In genomic region chr19:6552302-6553028, GRCm38 (mm10) we compare ENCODE assay signal across 9 mouse cellular contexts. TPM values are rescaled to one million over a fixed set of nuclear protein-coding genes. Genes with fewer than 3 reads are reported as not detected.
DNase-seq lines count a peak whose midpoint lies in the region; ATAC-seq and TF ChIP-seq lines count a peak whose summit lies in the region.
"Had no signal": no experiment of that assay in that cellular context is flagged by ENCODE, and none has a peak within 500 bp of the region (broad histone marks: within the 10 kb centered on the region; RNA-seq: fewer than 3 reads in every experiment).

No protein-coding gene starts in this region.

- no peaks in the 10 kb centered on the region for H3K9me3 ChIP-seq in midbrain, embryonic 11.5 days (ENCODE audit: control insufficient read depth, low read length)
- H3K9me3 ChIP-seq in midbrain, embryonic 16.5 days (replicated peaks; ENCODE audit: control insufficient read depth, low read length, poor library complexity, severe bottlenecking): no peaks in the 10 kb centered on the region
- H3K9me3 ChIP-seq: heart, embryonic 13.5 days; neural tube, embryonic 12.5 days had no signal

- 92% methylated on average over 4 of the region's 4 CpGs for WGBS in midbrain, embryonic 11.5 days
- 90% methylated on average over 4 of the region's 4 CpGs for WGBS in midbrain, embryonic 16.5 days
- 62% methylated on average over 4 of the region's 4 CpGs for WGBS in lung, adult 2 months

- no peaks in the 10 kb centered on the region for H3K36me3 ChIP-seq in midbrain, embryonic 11.5 days (ENCODE audit: control insufficient read depth, insufficient read depth, low read length)
- no peaks in the 10 kb centered on the region for H3K36me3 ChIP-seq in midbrain, embryonic 16.5 days (ENCODE audit: control insufficient read depth, insufficient read depth, low read length)
- H3K36me3 ChIP-seq: heart, embryonic 13.5 days; neural tube, embryonic 12.5 days had no signal

- no peak for TF ChIP-seq POLR2A in lung, adult 2 months (IDR thresholded peaks at IDR 0.05; ENCODE audit: borderline replicate concordance, extremely low read depth, low read depth, low read length)

- no peak overlapping the region for H3K9ac ChIP-seq in midbrain, embryonic 11.5 days (ENCODE audit: low read length)
- H3K9ac ChIP-seq in midbrain, embryonic 16.5 days (ENCODE audit: low read depth, low read length): no peak overlapping the region
- H3K9ac ChIP-seq: heart, embryonic 13.5 days; neural tube, embryonic 12.5 days had no signal

- no peaks in the 10 kb centered on the region for H3K4me1 ChIP-seq in midbrain, embryonic 11.5 days (ENCODE audit: control insufficient read depth, insufficient read depth, low read length)
- H3K4me1 ChIP-seq in midbrain, embryonic 16.5 days (ENCODE audit: control insufficient read depth, insufficient read depth, low read length): peaks cover 11% of the 10 kb centered on the region; the same call in 1 of the 2 replicates
- H3K4me1 ChIP-seq in lung, adult 2 months (ENCODE audit: control insufficient read depth, insufficient read depth, low read length): no peaks in the 10 kb centered on the region
- H3K4me1 ChIP-seq: heart, embryonic 13.5 days had no signal

- no peak overlapping the region for H3K4me3 ChIP-seq in midbrain, embryonic 11.5 days (ENCODE audit: low read depth, low read length)
- no peak overlapping the region for H3K4me3 ChIP-seq in midbrain, embryonic 16.5 days (ENCODE audit: low read depth, low read length)
- H3K4me3 ChIP-seq in lung, adult 2 months (replicated peaks; ENCODE audit: extremely low read depth, low read depth, low read length): no peak overlapping the region
- H3K4me3 ChIP-seq: heart, embryonic 13.5 days; neural tube, embryonic 12.5 days had no signal

- H3K27ac ChIP-seq in midbrain, embryonic 11.5 days (ENCODE audit: low read depth, low read length): no peak overlapping the region
- H3K27ac ChIP-seq in midbrain, embryonic 16.5 days (ENCODE audit: low read length): no peak overlapping the region
- H3K27ac ChIP-seq: neural tube, embryonic 12.5 days had no signal

- 0 out of 2 replicates have a peak, but pooled peaks have one; percentile 46 for ATAC-seq in midbrain, embryonic 11.5 days (ENCODE audit: low FRiP score)
- no peak for ATAC-seq in midbrain, embryonic 16.5 days
- ATAC-seq in hematopoietic stem cell, adult 5-6 weeks (replicated peaks in 1 of 2; ENCODE audit: insufficient read depth in 1 of 2, low FRiP score in 2 of 2, low TSS enrichment in 1 of 2, low read depth in 1 of 2, poor library complexity in 2 of 2, severe bottlenecking in 2 of 2): peak; percentile 17 to 65; a peak in 2 of 4 replicates

- peak; percentile 66 for TF ChIP-seq CTCF in lung, adult 2 months (IDR thresholded peaks at IDR 0.05; ENCODE audit: insufficient read depth, low read length)

- no peak overlapping the region for H3K4me2 ChIP-seq in midbrain, embryonic 11.5 days
- H3K4me2 ChIP-seq in midbrain, embryonic 16.5 days (ENCODE audit: low read length): no peak overlapping the region
- H3K4me2 ChIP-seq: heart, embryonic 13.5 days; neural tube, embryonic 12.5 days had no signal

- DNase-seq in midbrain, embryonic 11.5 days (ENCODE audit: low spot score, missing footprints): no peak
- DNase-seq in T-cell, adult 2 months (ENCODE audit: low spot score): peak; percentile 51
- peak; percentile 71 to 76 for DNase-seq in cerebellum, adult 18-20 months
- DNase-seq in lung, adult 2 months: peak; percentile 38
- DNase-seq in spleen, postnatal 4 days (ENCODE audit: low spot score in 2 of 2): peak; percentile 70 to 84

- no peaks in the 10 kb centered on the region for H3K27me3 ChIP-seq in midbrain, embryonic 11.5 days (ENCODE audit: control insufficient read depth, insufficient read depth, low read length)
- H3K27me3 ChIP-seq in midbrain, embryonic 16.5 days (ENCODE audit: control insufficient read depth, insufficient read depth, low read depth, low read length): no peaks in the 10 kb centered on the region
- H3K27me3 ChIP-seq: neural tube, embryonic 12.5 days had no signal

RNA-seq across cellular contexts. Expression of gene Slc22a12, which starts 9.6 kb away (rescaled TPM):
- not detected in 2 replicates for polyA plus RNA-seq in midbrain, embryonic 11.5 days (2014; fragmentation: Nextera tagmentation; extraction: Ambion mirVana)
- 0.11 TPM in 1 of 2 replicates, not detected in the other for polyA plus RNA-seq in midbrain, embryonic 16.5 days (2015; fragmentation: Nextera tagmentation; extraction: Ambion mirVana)
- not detected in 2 replicates for total RNA-seq in hematopoietic stem cell, adult 5-6 weeks (2017)
- 0.62 and 0.65 TPM in 2 replicates for polyA plus RNA-seq in lung, adult 2 months (2012; rRNA removed)
- polyA plus RNA-seq: heart, embryonic 13.5 days; neural tube, embryonic 12.5 days had no signal
